Mouse (Mus musculus) embryo, embryonic 11 days (tissue): ENCODE data around the gene Mrpl45.

Source experiments
- DNase-seq: peaks from one replicate; pipeline ENCODE4 v3.0.0-alpha.2; 2015

Gene Mrpl45

DNA sequence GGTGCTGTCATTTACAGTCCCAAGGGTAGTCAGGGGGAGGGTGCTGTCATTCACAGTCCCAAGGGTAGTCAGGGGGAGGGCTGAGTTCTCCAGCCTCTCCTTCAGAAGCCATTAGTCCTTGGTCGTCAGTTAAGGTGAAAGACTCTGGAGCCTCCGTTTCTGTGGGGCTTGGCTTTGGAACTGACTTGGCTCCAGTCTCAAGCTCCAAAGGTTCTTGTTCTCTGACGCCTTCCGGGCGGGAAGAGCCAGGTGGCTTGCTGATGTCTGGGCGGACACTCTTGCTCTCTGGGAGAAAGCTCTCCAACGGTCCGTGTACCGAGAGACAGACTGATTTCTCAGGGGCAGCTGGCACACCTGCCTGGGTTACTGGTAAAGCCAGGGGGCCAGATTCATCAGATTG lies 18.9 kb downstream of the Mrpl45 start:
- no peak for DNase-seq

DNA sequence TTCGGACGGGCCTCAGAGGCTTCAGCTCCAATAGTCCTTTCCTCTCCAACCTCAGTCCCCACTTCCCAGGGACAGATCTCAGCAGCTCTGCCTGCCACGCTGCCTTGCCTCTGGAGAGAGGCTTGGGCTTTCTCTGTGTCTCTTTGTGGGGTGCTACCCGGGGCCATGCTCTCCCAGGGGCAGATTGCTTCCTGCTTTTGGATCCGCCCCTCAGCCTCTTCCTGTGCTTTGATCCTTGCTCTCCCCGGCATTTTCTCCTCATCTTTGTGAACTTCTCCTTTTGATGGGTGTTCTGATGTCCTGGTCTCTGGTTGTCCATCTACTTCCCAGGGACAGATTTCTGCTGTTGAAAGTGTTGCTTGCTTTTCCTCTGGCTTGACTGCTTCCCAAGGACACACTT lies 20.7 kb downstream of the Mrpl45 start:
- DNase-seq = no peak

DNA sequence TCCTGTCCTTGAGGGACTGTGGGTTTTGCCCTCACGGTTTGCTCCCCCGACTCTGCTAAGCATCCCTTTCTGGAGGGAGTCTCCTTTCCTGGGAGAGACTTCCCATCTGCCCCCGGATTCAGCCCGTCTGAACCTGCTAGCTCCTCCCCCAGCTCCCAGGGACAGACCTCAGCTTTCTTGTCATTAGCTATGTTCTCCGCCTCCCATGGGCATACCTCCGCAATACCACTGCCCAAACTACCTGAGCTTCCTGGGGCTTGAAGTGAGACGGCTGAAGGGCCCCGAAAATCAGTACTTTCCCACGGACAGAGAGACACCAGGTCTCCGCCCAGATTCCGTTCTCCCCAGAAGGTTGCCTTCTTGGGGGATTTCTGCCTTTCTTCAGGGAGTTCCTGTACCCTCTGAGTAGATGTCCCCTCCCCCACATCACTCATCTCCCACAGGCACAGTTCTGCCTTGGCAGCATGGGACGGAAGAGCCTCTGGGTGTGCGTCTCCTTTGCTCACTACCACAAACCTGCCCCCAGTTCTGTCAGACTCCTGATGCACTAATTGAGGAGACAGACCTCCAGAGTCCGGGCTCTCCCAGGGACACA lies 21.3 kb downstream of the Mrpl45 start:
- no peak for DNase-seq

DNA sequence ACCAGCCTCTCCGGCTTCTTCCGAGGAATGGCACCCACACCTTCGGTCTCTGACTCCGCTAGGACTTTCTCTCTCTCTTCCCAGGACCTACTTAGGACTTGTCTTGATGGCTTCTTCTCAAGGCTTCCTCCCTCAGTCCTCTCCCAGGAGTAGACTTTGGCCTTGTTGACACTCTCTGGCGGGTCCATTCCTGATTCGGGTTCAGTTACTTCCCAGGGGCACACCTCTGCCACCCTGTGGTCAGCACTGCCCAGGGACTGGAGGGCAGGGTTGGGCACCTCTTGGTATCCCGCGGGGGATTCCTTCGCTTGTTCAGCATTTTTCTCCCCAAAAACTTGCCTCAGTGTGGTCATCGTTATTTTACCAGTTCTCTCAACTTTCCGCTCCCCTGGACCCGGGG lies 21.8 kb downstream of the Mrpl45 start:
- DNase-seq = no peak

DNA sequence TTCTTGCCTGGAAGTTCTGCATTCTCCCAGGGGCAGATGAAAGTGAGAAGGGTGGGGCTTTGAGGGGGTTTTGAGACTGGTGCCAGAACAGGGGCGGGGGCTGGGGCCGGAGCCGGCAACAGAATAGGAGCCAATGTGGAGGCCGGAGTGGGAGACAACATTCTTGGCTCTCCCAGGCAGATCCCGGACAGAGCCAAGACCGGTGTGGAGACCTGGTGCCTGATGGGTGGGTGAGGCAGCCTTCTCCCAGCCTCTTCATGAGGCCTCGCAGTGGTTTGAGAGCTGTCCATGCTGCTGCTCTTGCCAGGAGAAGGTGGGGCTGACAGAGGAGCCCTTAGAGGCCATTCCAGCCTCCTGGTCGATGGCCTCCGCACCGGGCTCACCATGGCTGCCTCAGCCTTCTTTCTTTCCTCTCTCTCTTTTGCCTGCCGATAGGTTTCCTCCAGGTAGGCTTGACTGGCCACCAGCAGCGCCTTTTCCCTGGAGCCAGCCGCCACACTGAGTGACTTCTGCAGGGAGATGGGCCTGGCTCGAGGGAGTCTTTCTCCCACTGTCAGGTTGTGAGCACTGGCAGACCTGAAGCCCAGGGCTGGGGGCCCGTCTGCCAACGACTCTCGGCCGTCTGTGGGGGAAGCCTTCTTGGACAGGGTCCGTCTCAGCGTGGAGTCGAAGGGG lies 22.9 kb downstream of the Mrpl45 start:
- DNase-seq = no peak

DNA sequence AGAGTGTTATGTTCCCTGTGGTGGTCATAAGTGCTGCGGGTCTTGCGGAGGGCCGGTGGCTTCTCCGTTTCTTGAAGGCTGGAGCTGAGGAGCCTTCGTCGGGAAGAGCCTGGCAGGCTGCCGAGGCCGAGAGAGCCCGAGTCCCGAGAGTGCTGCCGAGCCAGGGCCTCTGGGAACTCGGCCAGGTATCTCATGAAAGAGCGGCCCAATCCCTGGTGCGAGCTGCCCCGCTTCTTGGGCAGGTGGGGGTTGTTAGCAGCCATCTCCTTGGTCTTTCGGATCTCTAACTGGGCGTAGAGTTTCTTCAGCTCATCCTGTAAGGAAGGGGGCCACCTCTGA lies 23.4 kb downstream of the Mrpl45 start:
- DNase-seq = no peak

DNA sequence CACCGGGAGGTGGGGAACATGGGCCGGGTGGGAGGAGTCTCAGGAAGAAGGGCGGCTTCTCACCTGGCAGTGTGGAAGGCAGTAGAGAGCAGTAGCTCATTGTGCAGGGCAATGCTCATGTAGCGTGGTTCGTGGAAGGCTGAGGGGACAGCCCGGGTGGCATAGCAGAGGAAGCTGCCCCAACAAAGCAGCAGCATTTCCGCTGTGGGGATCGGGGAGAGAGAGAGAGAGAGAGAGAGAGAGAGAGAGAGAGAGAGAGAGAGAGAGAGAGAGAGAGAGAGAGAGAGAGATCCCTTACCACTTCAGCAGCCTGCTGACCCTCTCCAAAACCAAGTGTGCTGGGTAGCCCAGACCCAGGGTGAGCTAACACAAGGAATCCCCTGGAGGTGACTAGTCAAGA lies 27.7 kb downstream of the Mrpl45 start:
- no peak for DNase-seq

DNA sequence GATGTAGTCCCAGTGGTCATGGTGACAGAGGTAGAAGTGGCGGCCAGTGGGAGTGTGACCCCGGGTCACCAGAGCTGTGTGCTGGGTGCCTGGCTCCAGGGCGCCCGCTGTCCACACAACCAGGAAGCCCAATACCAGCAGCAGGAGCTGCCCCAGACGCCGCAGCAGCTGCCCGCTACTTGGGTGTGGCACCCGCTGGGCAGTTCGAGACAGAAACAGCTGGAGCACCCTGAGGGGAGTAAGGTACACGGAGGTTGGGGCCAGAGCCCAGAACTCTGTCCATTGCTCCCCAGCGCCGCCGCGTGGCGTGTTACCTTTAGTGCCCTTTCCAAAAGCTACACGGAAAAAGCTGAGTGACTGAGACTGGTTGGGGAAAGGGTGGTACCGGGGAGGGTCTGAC lies 28.1 kb downstream of the Mrpl45 start:
- peak; percentile 29 for DNase-seq

DNA sequence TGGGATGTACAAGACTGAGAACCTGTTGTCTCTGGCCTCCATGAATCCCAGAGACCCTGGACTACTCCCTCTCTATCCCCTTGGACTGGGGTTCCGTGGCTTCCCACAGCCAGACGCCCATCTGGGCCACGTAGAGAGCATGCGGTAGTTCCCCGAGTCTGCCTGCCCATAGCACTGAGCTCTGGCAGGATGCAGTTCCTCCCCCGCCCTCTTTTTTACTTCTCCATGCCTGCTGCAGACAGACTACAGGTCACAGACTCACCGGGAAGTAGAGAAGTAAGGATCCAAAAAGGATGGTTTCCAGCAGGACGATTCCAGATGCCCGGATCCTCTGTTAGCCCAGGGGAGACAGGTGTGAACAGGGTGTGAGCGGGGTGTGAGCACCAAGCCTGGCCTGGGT lies 29.9 kb downstream of the Mrpl45 start:
- DNase-seq = no peak

DNA sequence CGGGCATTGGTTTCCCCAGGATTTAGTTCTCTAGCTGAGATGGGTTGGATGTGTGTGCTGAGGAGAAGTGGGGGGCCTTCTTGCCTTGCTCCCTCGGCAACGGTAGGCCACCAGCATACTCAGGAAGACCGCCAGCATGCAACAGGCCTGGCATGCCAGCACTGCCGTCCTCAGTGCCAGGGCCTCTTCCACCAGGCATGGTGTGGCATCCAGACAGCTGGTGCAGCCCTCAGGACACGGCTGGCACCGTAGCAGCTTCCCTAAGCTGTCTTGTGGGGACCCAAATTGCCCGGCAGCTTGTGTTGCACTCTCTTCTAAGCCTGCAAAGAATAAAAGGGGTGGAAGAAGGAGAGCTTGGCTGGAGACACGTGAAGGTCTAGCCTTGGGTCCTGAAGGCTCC lies 30.9 kb downstream of the Mrpl45 start:
- DNase-seq = no peak

DNA sequence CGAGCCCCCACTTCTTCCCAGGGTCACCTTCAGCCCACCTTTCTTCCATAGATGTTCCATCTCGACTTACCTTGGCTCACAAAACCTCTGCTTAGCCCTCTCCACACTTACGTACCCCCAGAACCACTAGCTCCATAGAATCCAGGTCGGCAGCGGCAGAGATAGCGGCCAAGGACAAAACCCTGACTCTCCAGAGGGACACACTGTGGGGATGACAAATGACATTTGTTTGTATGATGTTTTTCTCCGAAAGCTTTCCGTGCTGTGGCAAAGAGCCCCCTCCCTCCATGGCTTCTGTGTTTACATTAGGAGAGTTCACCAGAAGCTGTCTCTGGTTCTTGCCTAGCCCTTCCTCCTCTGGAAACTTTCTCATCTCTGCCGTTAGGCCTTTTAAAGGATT lies 31.8 kb downstream of the Mrpl45 start:
- DNase-seq = no peak

DNA sequence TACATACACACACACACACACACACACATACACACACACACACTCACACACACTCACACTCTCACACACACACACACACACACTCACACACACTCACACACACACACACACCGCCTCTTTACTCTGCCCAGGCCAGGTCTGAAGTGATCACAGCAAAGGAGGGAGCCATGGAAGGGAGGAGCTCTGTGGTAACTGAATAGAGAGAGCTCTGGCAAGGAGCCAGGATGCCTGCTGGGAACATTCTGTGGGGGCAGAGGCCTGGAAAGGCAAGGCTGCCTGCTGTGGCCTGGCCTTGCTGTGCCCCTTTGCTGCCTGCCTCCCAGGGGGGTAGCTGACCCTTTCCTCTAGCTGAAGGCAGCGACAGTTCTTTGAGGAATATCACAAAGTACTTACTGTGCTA lies 34.5 kb downstream of the Mrpl45 start:
- peak; percentile 70 for DNase-seq

DNA sequence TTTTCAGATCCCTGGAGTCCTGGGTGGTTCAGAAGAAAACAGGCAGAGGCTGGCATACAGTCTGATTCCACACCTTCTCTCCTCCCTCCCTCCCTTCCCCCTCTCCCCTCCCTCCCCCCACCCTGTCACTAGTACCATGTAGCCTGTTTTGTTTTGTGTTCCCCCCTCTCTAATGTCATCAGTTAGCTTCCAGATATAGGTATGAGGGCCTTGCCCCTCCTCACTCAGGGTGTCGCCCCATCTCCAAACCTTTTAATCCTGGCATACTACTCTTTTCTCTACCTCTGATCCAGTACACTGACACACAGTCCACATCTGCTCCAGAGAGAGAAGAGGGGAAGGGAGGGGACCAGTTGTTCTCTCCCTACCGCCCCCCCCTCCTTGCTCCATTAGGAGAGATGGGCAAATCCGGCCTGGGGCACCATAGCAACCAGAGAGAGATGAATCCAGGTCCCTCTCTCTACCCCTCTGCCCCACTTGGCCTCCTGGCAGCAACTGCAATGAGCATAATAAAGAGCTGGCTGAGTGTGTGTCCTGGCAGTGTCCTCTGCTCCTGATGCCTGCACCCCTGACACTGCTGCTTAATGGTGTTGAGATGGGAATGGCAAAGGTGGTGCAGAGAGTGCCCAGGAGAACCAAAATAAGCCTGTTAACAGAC lies 36.6 kb downstream of the Mrpl45 start, which contains the start of gene Gpr179:
Gpr179 (minus strand) TSS at position 51 of the 658 bp plus-strand sequence.
- DNase-seq = no peak

DNA sequence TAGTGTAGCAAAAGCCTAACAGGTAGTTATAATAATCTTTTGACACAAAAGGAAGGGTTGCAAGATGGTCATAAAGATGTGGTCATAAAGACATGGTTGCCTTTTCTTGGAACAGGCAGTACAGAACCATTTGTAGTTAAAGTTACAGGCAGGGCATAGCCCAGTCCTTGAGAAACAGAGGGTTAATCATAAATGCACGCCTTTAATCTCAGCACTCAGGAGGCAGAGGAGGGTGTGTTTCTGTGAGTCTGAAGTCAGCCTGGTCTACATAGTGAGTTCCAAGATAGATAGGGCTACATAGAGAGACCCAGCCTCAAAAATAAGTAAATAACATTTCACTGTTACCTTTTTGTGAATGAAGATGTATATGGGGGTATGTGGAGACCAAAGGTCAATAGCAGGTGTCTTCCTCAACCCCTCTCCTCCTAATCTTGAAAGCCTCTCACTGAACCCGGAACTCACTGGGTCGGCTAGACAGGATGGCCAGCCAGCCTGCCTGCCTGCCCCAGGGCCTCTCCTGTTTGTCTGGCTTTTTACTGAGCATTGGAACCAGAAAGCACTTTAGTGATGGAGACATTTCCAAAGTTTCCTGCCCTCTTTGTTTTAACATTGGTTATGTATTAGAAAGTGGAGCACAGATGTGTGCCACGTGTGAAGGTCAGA lies 37.5 kb downstream of the Mrpl45 start:
- no peak for DNase-seq

DNA sequence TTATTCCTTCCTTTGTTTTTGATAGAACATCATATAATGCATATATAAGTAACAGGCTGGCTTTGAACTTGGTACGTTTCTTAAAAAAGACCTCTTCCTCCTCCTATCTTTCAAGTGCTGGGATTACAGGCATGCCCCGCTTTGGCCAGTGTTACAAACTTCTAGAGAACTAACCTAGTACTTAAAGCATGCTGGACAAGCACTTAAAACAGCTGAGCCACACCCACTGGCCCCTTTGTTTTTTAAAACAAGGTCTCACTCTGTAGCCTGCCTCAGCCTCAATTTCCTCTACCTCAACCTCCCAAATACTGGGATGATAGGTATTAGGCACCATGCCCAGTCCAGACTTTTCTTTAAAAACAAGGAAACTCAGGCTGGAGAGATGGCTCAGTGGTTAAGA lies 39.1 kb downstream of the Mrpl45 start:
- no peak for DNase-seq

DNA sequence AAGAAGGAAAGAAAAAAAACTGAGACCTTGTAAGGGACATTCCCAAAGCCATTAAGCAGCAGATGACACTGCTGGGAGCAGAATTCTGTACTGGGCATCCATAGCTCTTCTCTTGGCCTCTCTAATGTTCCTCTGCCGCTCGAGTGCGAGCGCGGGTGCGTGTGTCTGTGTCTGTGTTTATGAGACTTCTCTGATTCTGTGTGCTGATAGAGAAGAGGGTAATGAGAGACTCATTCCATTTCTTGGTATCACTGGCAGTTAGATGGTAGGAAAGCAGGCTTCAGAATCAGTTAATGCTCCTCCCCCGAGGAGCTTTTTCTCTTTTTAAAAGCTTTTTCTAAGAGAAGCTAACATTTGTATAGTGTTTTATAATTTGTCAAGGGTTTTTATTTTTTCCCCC lies 39.7 kb downstream of the Mrpl45 start:
- DNase-seq = no peak

DNA sequence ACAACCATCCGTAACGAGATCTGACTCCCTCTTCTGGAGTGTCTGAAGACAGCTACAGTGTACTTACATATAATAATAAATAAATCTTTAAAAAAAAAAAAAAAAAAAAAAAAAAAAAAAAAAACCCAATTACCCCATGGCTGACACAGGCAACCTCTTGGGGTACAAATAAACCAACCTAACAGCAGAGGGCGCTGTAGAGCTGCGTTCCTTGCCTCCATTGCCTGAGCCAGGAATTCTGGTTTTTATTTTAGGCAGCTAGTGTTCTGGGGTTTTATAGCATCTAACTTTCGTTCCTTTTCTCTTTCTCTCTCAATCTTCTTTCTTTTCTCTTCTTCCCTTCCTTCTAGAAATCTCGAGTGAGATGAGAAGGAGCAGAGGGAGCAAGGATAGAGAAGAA lies 42.1 kb downstream of the Mrpl45 start:
- peak; percentile 83 for DNase-seq

DNA sequence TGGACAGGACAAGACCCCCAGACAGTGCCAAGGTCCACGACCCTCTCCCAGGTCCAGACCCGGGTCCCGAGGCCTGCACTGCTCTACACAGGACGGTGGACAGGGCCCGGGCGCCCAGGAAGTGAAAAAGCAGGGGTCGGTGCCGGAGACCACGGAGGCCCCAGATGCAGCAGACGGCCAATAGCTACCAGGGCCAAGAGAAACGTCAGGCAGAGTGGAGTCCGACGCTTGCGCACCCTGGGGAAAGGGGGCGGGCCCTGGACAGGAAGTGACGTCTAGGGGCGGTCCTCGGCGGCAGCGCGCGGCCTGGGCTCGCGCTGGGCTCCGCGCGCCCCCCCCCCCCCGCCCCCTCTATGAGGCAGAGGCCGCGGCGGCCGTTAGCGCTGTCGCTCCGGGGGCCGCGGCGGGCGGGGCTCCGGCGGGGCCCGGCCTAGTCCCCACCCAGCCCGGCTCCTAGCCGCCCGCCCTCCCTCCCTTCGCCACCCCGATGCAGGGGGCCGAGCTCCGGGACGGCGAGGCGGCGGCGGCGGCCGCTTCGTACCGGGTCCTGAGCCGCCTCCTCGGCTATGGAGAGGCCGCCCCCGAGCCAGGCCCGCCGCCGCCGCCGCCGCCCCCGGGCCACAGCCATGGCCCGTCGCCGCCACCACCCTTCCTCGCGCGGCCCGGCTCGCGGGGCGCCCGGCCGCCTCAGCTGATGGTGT lies 46.6 kb downstream of the Mrpl45 start, which contains the start of gene Socs7:
Socs7 (plus strand) TSS at position 604 of the 701 bp plus-strand sequence.
- peak; percentile 94 for DNase-seq

DNA sequence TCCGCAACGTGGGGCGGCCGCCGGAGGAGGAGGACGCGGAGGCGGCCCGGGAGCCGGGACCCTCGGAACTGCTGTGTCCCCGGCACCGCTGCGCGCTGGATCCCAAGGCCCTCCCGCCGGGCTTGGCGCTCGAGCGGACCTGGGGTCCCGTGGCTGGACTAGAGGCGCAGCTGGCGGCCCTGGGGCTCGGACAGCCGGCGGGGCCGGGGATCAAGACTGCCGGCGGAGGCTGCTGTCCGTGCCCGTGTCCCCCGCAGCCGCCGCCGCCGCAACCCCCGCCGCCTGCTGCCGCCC lies 47.1 kb downstream of the Mrpl45 start:
- peak; percentile 66 for DNase-seq

DNA sequence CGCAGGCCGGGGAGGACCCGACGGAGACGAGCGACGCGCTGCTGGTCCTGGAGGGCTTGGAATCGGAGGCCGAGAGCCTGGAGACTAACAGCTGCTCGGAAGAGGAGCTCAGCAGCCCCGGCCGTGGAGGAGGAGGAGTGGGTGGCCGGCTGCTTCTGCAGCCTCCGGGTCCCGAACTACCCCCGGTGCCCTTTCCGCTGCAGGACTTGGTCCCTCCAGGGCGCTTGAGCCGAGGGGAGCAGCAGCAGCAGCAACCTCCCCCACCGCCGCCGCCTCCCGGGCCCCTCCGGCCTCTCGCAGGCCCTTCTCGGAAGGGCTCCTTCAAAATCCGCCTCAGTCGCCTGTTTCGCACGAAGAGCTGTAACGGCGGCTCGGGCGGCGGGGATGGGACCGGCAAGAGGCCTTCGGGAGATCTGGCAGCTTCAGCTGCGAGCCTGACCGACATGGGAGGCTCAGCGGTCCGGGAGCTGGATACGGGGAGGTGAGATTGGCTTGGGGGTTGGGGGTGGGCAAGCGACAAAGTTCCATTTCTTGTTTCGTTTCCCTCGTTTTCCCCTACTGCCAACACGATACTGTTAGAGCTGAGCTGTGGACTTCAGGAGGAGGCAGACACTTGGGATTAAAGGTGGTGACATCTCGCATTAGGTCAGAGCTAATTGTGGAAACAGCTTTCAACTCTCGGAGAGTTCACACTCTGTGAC lies 47.6 kb downstream of the Mrpl45 start:
- peak; percentile 55 for DNase-seq

DNA sequence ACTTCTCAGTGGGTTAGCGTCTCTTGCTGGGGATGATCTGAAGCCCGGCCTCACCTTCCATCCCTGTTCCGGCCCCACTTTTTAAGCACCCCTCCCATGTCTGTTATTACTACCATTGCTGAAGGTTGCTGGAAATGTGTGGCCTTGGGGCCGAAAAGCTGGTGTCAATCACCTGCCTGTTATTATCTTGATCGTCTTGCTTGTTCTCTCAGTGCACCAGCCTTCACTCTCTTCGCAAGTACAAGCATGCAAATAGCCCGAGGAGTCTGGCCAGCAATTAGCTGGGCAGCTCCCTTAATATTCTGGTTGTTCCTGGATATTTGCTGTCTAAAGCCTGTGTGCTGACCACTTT lies 48.1 kb downstream of the Mrpl45 start:
- peak; percentile 22 for DNase-seq

DNA sequence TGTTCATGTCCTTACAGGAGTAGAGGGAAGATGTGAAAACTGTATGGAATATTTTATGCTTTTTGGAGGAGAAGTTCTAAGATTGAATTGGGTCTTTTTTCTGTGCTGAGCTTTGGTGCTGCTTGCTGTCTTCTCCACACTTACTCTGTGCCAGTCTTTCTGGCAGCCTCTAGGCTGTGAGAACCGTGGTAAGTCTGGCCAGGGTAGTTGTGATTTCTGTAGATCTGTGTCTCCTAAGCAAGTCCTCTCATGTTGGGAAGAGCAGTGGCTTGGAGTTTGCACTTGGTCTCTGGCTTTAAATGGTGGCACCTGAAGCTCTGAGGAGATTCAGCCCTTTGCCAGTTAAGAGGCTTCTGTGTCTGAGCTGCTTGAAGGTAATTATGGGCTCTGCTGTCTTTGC lies 50.0 kb downstream of the Mrpl45 start:
- DNase-seq = no peak

DNA sequence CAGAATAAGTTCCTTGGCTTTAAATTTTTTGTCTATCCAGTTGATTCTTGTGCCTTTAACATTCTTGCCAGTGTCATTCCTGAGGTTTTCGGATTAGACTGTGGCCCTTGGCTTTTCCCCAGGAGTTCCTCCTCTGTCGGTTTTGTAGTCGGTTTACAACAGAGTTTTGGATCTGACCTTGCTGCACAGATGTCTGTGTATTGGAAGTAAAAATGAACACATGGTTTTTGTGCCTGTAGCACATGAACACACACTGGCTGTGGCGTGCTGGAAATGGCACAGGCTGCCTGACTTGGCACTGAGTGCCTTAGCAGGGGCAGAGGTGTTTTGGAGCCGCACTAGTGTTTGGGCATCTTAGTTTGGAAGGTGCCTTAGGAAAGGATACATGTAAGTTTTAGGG lies 53.0 kb downstream of the Mrpl45 start:
- DNase-seq = no peak
